Mouse (Mus musculus): ENCODE measurements around the gene Tubg1. TPM values are rescaled to one million over a fixed set of nuclear protein-coding genes. Genes with fewer than 3 reads are reported as not detected.

Tubg1 gene
- polyA plus RNA-seq, 1 experiment from 2014 or later, result 72.6 TPM

- 0% methylated on average over 51 of the region's 51 CpGs for WGBS
- peak; percentile 91 for ATAC-seq
These were observed 37.3 kb upstream of the Tubg1 start, which contains the start of gene Coasy for GRCm38 (mm10) chr11:101082208-101083082. Coasy (plus strand) TSS chr11:101082565.

GRCm38 (mm10) chr11:101083083-101083697, 36.5 kb upstream of the Tubg1 start:
- H3K4me3 ChIP-seq (ENCODE audit: low read depth, low read length), result peak overlapping the region; percentile 84
- peaks cover 27% of the 10 kb centered on the region for H3K4me1 ChIP-seq (ENCODE audit: control insufficient read depth, insufficient read depth, low read length)
- peaks cover 28% of the 10 kb centered on the region for H3K27me3 ChIP-seq (ENCODE audit: control insufficient read depth, insufficient read depth, low read depth, low read length)
- no peak; the same call in none of the 2 replicates for ATAC-seq
- H3K36me3 ChIP-seq (ENCODE audit: control insufficient read depth, insufficient read depth, low read length), result 0 out of 2 replicates have a peak, but pooled peaks cover 4% of the 10 kb centered on the region
- H3K9ac ChIP-seq (ENCODE audit: low read depth, low read length), result peak overlapping the region; percentile 93
- peak overlapping the region; percentile 93 for H3K27ac ChIP-seq (ENCODE audit: low read length)
- H3K4me2 ChIP-seq (ENCODE audit: low read length), result peak overlapping the region; percentile 90
- WGBS, result 32% methylated on average over 19 of the region's 19 CpGs
- no peaks in the 10 kb centered on the region for H3K9me3 ChIP-seq (replicated peaks; ENCODE audit: control insufficient read depth, low read length, poor library complexity, severe bottlenecking)

More at GRCm38 (mm10) chr11:101082208-101083082, 37.3 kb upstream of the Tubg1 start, which contains the start of gene Coasy:
- H3K27ac ChIP-seq (ENCODE audit: low read length), result peak within 1 kb of the TSS; percentile 93
- peaks cover 20% of the 10 kb centered on the region for H3K4me1 ChIP-seq (ENCODE audit: control insufficient read depth, insufficient read depth, low read length)
- peaks cover 36% of the 10 kb centered on the region for H3K27me3 ChIP-seq (ENCODE audit: control insufficient read depth, insufficient read depth, low read depth, low read length)
- peak within 1 kb of the TSS; percentile 93 for H3K9ac ChIP-seq (ENCODE audit: low read depth, low read length)
- peak within 1 kb of the TSS; percentile 84 for H3K4me3 ChIP-seq (ENCODE audit: low read depth, low read length)
- H3K9me3 ChIP-seq (replicated peaks; ENCODE audit: control insufficient read depth, low read length, poor library complexity, severe bottlenecking), result no peaks in the 10 kb centered on the region
- H3K36me3 ChIP-seq (ENCODE audit: control insufficient read depth, insufficient read depth, low read length), result 0 out of 2 replicates have a peak, but pooled peaks cover 4% of the 10 kb centered on the region
- peak within 1 kb of the TSS; percentile 90 for H3K4me2 ChIP-seq (ENCODE audit: low read length)

- 91% methylated on average over 14 of the region's 14 CpGs for WGBS
- H3K4me3 ChIP-seq (ENCODE audit: low read depth, low read length), result no peak overlapping the region
- H3K9ac ChIP-seq (ENCODE audit: low read depth, low read length), result no peak overlapping the region
- no peak for ATAC-seq
- H3K27me3 ChIP-seq (ENCODE audit: control insufficient read depth, insufficient read depth, low read depth, low read length), result peaks cover 18% of the 10 kb centered on the region
- H3K27ac ChIP-seq (ENCODE audit: low read length), result no peak overlapping the region
- no peak overlapping the region for H3K4me2 ChIP-seq (ENCODE audit: low read length)
- H3K9me3 ChIP-seq (replicated peaks; ENCODE audit: control insufficient read depth, low read length, poor library complexity, severe bottlenecking), result no peaks in the 10 kb centered on the region
- peaks cover 32% of the 10 kb centered on the region for H3K4me1 ChIP-seq (ENCODE audit: control insufficient read depth, insufficient read depth, low read length)
- H3K36me3 ChIP-seq (ENCODE audit: control insufficient read depth, insufficient read depth, low read length), result peaks cover 6% of the 10 kb centered on the region; the same call in 1 of the 2 replicates
These were observed 35.5 kb upstream of the Tubg1 start for GRCm38 (mm10) chr11:101084246-101084645.

- peaks cover 12% of the 10 kb centered on the region; the same call in 1 of the 2 replicates for H3K36me3 ChIP-seq (ENCODE audit: control insufficient read depth, insufficient read depth, low read length)
- peaks cover 12% of the 10 kb centered on the region for H3K27me3 ChIP-seq (ENCODE audit: control insufficient read depth, insufficient read depth, low read depth, low read length)
- 97% methylated on average over 12 of the region's 12 CpGs for WGBS
- H3K4me3 ChIP-seq (ENCODE audit: low read depth, low read length), result no peak overlapping the region
- H3K4me1 ChIP-seq (ENCODE audit: control insufficient read depth, insufficient read depth, low read length), result peaks cover 32% of the 10 kb centered on the region
- H3K9ac ChIP-seq (ENCODE audit: low read depth, low read length), result no peak overlapping the region
- H3K27ac ChIP-seq (ENCODE audit: low read length), result no peak overlapping the region
- H3K9me3 ChIP-seq (replicated peaks; ENCODE audit: control insufficient read depth, low read length, poor library complexity, severe bottlenecking), result no peaks in the 10 kb centered on the region
- no peak overlapping the region for H3K4me2 ChIP-seq (ENCODE audit: low read length)
- no peak for ATAC-seq
These were observed 34.9 kb upstream of the Tubg1 start for GRCm38 (mm10) chr11:101084811-101085210.

- Histone ChIP-seq H3K36me3 (ENCODE audit: control insufficient read depth, insufficient read depth, low read length) (peaks cover 18% of the 10 kb centered on the region), H3K27me3 (ENCODE audit: control insufficient read depth, insufficient read depth, low read depth, low read length) (peaks cover 3% of the 10 kb centered on the region), H3K4me1 (ENCODE audit: control insufficient read depth, insufficient read depth, low read length) (peaks cover 32% of the 10 kb centered on the region), H3K9me3 (replicated peaks; ENCODE audit: control insufficient read depth, low read length, poor library complexity, severe bottlenecking) (no peaks in the 10 kb centered on the region), H3K9ac (ENCODE audit: low read depth, low read length) (peak overlapping the region; percentile 47; the same call in 1 of the 2 replicates), H3K27ac (ENCODE audit: low read length) (no peak overlapping the region; the same call in 1 of the 2 replicates), H3K4me3 (ENCODE audit: low read depth, low read length) (no peak overlapping the region), H3K4me2 (ENCODE audit: low read length) (no peak overlapping the region)
- ATAC-seq, result no peak
- WGBS, result 94% methylated on average over 18 of the region's 18 CpGs
These were observed 34.0 kb upstream of the Tubg1 start for GRCm38 (mm10) chr11:101085617-101086322.

GRCm38 (mm10) chr11:101086323-101086674, 33.4 kb upstream of the Tubg1 start:
- no peaks in the 10 kb centered on the region for H3K27me3 ChIP-seq (ENCODE audit: control insufficient read depth, insufficient read depth, low read depth, low read length)
- H3K4me1 ChIP-seq (ENCODE audit: control insufficient read depth, insufficient read depth, low read length), result peaks cover 32% of the 10 kb centered on the region
- H3K27ac ChIP-seq (ENCODE audit: low read length), result peak overlapping the region; percentile 80
- H3K4me2 ChIP-seq (ENCODE audit: low read length), result peak overlapping the region; percentile 99
- H3K9ac ChIP-seq (ENCODE audit: low read depth, low read length), result peak overlapping the region; percentile 47
- H3K4me3 ChIP-seq (ENCODE audit: low read depth, low read length), result peak overlapping the region; percentile 86
- WGBS, result 80% methylated on average over 6 of the region's 6 CpGs
- H3K36me3 ChIP-seq (ENCODE audit: control insufficient read depth, insufficient read depth, low read length), result peaks cover 21% of the 10 kb centered on the region
- no peak for ATAC-seq
- H3K9me3 ChIP-seq (replicated peaks; ENCODE audit: control insufficient read depth, low read length, poor library complexity, severe bottlenecking), result no peaks in the 10 kb centered on the region

- Histone ChIP-seq H3K36me3 (ENCODE audit: control insufficient read depth, insufficient read depth, low read length) (peaks cover 29% of the 10 kb centered on the region), H3K27me3 (ENCODE audit: control insufficient read depth, insufficient read depth, low read depth, low read length) (no peaks in the 10 kb centered on the region), H3K9ac (ENCODE audit: low read depth, low read length) (peak within 1 kb of the TSS; percentile 94), H3K4me1 (ENCODE audit: control insufficient read depth, insufficient read depth, low read length) (peaks cover 32% of the 10 kb centered on the region), H3K4me2 (ENCODE audit: low read length) (peak within 1 kb of the TSS; percentile 99), H3K9me3 (replicated peaks; ENCODE audit: control insufficient read depth, low read length, poor library complexity, severe bottlenecking) (no peaks in the 10 kb centered on the region), H3K27ac (ENCODE audit: low read length) (peak within 1 kb of the TSS; percentile 80), H3K4me3 (ENCODE audit: low read depth, low read length) (peak within 1 kb of the TSS; percentile 86)
- ATAC-seq, result peak; percentile 83
- WGBS, result 1% methylated on average over 51 of the region's 52 CpGs
These were observed 32.7 kb upstream of the Tubg1 start, which contains the start of gene Mlx for GRCm38 (mm10) chr11:101086756-101087681. Mlx (plus strand) TSS chr11:101087277.

GRCm38 (mm10) chr11:101087682-101088055, 32.1 kb upstream of the Tubg1 start:
- WGBS, result 6% methylated on average over 8 of the region's 8 CpGs
- Histone ChIP-seq H3K9ac (ENCODE audit: low read depth, low read length) (peak overlapping the region; percentile 94), H3K36me3 (ENCODE audit: control insufficient read depth, insufficient read depth, low read length) (peaks cover 35% of the 10 kb centered on the region), H3K27me3 (ENCODE audit: control insufficient read depth, insufficient read depth, low read depth, low read length) (no peaks in the 10 kb centered on the region), H3K27ac (ENCODE audit: low read length) (peak overlapping the region; percentile 80), H3K4me3 (ENCODE audit: low read depth, low read length) (peak overlapping the region; percentile 86), H3K4me2 (ENCODE audit: low read length) (peak overlapping the region; percentile 99), H3K4me1 (ENCODE audit: control insufficient read depth, insufficient read depth, low read length) (peaks cover 32% of the 10 kb centered on the region), H3K9me3 (replicated peaks; ENCODE audit: control insufficient read depth, low read length, poor library complexity, severe bottlenecking) (no peaks in the 10 kb centered on the region)
- ATAC-seq, result no peak
